Comparison of ENCODE assay signal across 12 mouse cellular contexts in the genomic region with DNA sequence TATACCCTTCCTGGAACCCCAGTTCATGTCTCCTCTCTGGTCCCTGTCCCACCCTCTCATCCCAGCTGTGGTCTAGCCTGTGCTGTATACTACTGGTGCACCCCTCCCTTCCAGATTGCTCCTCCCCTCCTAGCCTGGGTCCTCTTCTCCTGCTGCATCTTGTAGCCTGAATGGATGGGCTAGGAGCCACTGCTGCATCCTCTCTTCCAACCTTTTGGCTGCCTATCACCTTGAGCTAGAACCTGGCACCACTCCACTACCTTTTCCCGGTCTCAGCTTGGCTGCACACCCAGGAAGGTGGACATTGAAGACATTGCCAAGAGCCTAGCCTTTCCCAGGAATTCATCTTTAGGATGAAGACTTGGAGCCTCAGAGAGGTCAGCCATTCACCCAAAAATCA. TPM values are rescaled to one million over a fixed set of nuclear protein-coding genes. Genes with fewer than 3 reads are reported as not detected.
DNase-seq lines count a peak whose midpoint lies in the region; ATAC-seq and TF ChIP-seq lines count a peak whose summit lies in the region.
"Had no signal": no experiment of that assay in that cellular context is flagged by ENCODE, and none has a peak within 500 bp of the region (broad histone marks: within the 10 kb centered on the region; RNA-seq: fewer than 3 reads in every experiment).

No protein-coding gene starts in this region.

- H3K4me3 ChIP-seq in forebrain, embryonic 10.5 days = no peak overlapping the region
- H3K4me3 ChIP-seq in forebrain, embryonic 14.5 days (ENCODE audit: low read depth, low read length) = no peak overlapping the region
- H3K4me3 ChIP-seq in neural tube, embryonic 13.5 days = no peak overlapping the region
- no peak overlapping the region for H3K4me3 ChIP-seq in neural tube, embryonic 15.5 days (replicated peaks)
- H3K4me3 ChIP-seq in hindbrain, embryonic 16.5 days (ENCODE audit: low read length) = no peak overlapping the region
- no peak overlapping the region for H3K4me3 ChIP-seq in forebrain, postnatal 0 days (ENCODE audit: low read depth, low read length)
- H3K4me3 ChIP-seq: left cerebral cortex, adult 2 months had no signal

- no peak for DNase-seq in forebrain, embryonic 10.5 days (ENCODE audit: extremely low spot score, low spot score)
- DNase-seq in forebrain, embryonic 14.5 days (ENCODE audit: low spot score) = no peak
- DNase-seq in right cerebral cortex, postnatal 25 days = no peak
- no peak for DNase-seq in embryo, embryonic 11 days
- no peak for DNase-seq in forebrain, postnatal 0 days

- peak overlapping the region; percentile 83 for H3K27ac ChIP-seq in forebrain, embryonic 10.5 days
- no peak overlapping the region for H3K27ac ChIP-seq in forebrain, embryonic 14.5 days (ENCODE audit: low read depth, low read length)
- peak overlapping the region; percentile 14 for H3K27ac ChIP-seq in neural tube, embryonic 13.5 days (replicated peaks)
- H3K27ac ChIP-seq in neural tube, embryonic 15.5 days (replicated peaks) = no peak overlapping the region
- H3K27ac ChIP-seq in hindbrain, embryonic 16.5 days (ENCODE audit: low read depth, low read length) = no peak overlapping the region
- no peak overlapping the region for H3K27ac ChIP-seq in forebrain, postnatal 0 days (ENCODE audit: low read depth, low read length)

- H3K4me1 ChIP-seq in forebrain, embryonic 10.5 days = peaks cover 65% of the 10 kb centered on the region
- H3K4me1 ChIP-seq in forebrain, embryonic 14.5 days (ENCODE audit: control insufficient read depth, insufficient read depth, low read length) = peaks cover 31% of the 10 kb centered on the region
- H3K4me1 ChIP-seq in neural tube, embryonic 13.5 days (replicated peaks) = peaks cover 82% of the 10 kb centered on the region
- H3K4me1 ChIP-seq in neural tube, embryonic 15.5 days = peaks cover 66% of the 10 kb centered on the region
- H3K4me1 ChIP-seq in hindbrain, embryonic 16.5 days (ENCODE audit: control insufficient read depth, insufficient read depth, low read depth, low read length) = peaks cover 29% of the 10 kb centered on the region
- H3K4me1 ChIP-seq in forebrain, postnatal 0 days (ENCODE audit: insufficient read depth) = peaks cover 14% of the 10 kb centered on the region

- no peak overlapping the region for H3K4me2 ChIP-seq in forebrain, embryonic 14.5 days (ENCODE audit: low read length)
- H3K4me2 ChIP-seq in neural tube, embryonic 13.5 days = no peak overlapping the region
- no peak overlapping the region for H3K4me2 ChIP-seq in neural tube, embryonic 15.5 days
- no peak overlapping the region for H3K4me2 ChIP-seq in hindbrain, embryonic 16.5 days (ENCODE audit: low read length)
- no peak overlapping the region for H3K4me2 ChIP-seq in forebrain, postnatal 0 days (ENCODE audit: low read depth)
- H3K4me2 ChIP-seq: lung, embryonic 14.5 days had no signal

- TF ChIP-seq CTCF in forebrain, postnatal 0 days (IDR thresholded peaks at IDR 0.05; ENCODE audit: low read depth) = no peak

- no peak overlapping the region; the same call in 1 of the 2 replicates for H3K9ac ChIP-seq in forebrain, embryonic 14.5 days (ENCODE audit: low read length)
- H3K9ac ChIP-seq in neural tube, embryonic 13.5 days = 0 out of 2 replicates have a peak overlapping the region, but pooled peaks have one; percentile 2
- no peak overlapping the region for H3K9ac ChIP-seq in neural tube, embryonic 15.5 days (replicated peaks)
- H3K9ac ChIP-seq in hindbrain, embryonic 16.5 days (ENCODE audit: low read depth, low read length) = no peak overlapping the region
- H3K9ac ChIP-seq in forebrain, postnatal 0 days = no peak overlapping the region
- H3K9ac ChIP-seq: lung, embryonic 14.5 days had no signal

- 84% methylated on average over 1 of the region's 1 CpGs for WGBS in forebrain, embryonic 10.5 days
- 70% methylated on average over 1 of the region's 1 CpGs for WGBS in forebrain, embryonic 14.5 days
- 90% methylated on average over 1 of the region's 1 CpGs for WGBS in neural tube, embryonic 13.5 days
- WGBS in neural tube, embryonic 15.5 days = 74% methylated on average over 1 of the region's 1 CpGs
- 67% methylated on average over 1 of the region's 1 CpGs for WGBS in hindbrain, embryonic 16.5 days
- WGBS in forebrain, postnatal 0 days = 74% methylated on average over 1 of the region's 1 CpGs

- no peak for ATAC-seq in forebrain, embryonic 14.5 days
- ATAC-seq in neural tube, embryonic 13.5 days (ENCODE audit: low read depth) = no peak
- no peak for ATAC-seq in neural tube, embryonic 15.5 days (ENCODE audit: low FRiP score)
- ATAC-seq in hindbrain, embryonic 16.5 days = peak; percentile 21
- ATAC-seq in forebrain, postnatal 0 days = no peak

- no peaks in the 10 kb centered on the region for H3K36me3 ChIP-seq in forebrain, embryonic 10.5 days (replicated peaks)
- H3K36me3 ChIP-seq in forebrain, embryonic 14.5 days (ENCODE audit: control insufficient read depth, insufficient read depth, low read length) = no peaks in the 10 kb centered on the region
- no peaks in the 10 kb centered on the region for H3K36me3 ChIP-seq in neural tube, embryonic 13.5 days
- H3K36me3 ChIP-seq in neural tube, embryonic 15.5 days = no peaks in the 10 kb centered on the region
- no peaks in the 10 kb centered on the region for H3K36me3 ChIP-seq in hindbrain, embryonic 16.5 days (ENCODE audit: control insufficient read depth, insufficient read depth, low read length)
- no peaks in the 10 kb centered on the region for H3K36me3 ChIP-seq in forebrain, postnatal 0 days (ENCODE audit: insufficient read depth)
- H3K36me3 ChIP-seq: G1E had no signal

- no peaks in the 10 kb centered on the region for H3K9me3 ChIP-seq in forebrain, embryonic 10.5 days
- no peaks in the 10 kb centered on the region for H3K9me3 ChIP-seq in forebrain, embryonic 14.5 days (replicated peaks; ENCODE audit: control insufficient read depth, low read length)
- H3K9me3 ChIP-seq in neural tube, embryonic 13.5 days = no peaks in the 10 kb centered on the region
- no peaks in the 10 kb centered on the region for H3K9me3 ChIP-seq in neural tube, embryonic 15.5 days (replicated peaks)
- H3K9me3 ChIP-seq in hindbrain, embryonic 16.5 days (ENCODE audit: control insufficient read depth, low read length) = no peaks in the 10 kb centered on the region
- no peaks in the 10 kb centered on the region for H3K9me3 ChIP-seq in forebrain, postnatal 0 days (ENCODE audit: low read length)
- H3K9me3 ChIP-seq: G1E had no signal

- peaks cover 46% of the 10 kb centered on the region for H3K27me3 ChIP-seq in forebrain, embryonic 10.5 days (ENCODE audit: poor library complexity, severe bottlenecking)
- no peaks in the 10 kb centered on the region for H3K27me3 ChIP-seq in forebrain, embryonic 14.5 days (replicated peaks; ENCODE audit: control insufficient read depth, insufficient read depth, low read length)
- no peaks in the 10 kb centered on the region; the same call in 1 of the 2 replicates for H3K27me3 ChIP-seq in neural tube, embryonic 13.5 days
- H3K27me3 ChIP-seq in neural tube, embryonic 15.5 days (replicated peaks) = no peaks in the 10 kb centered on the region
- no peaks in the 10 kb centered on the region for H3K27me3 ChIP-seq in hindbrain, embryonic 16.5 days (replicated peaks; ENCODE audit: control insufficient read depth, insufficient read depth, low read length)
- no peaks in the 10 kb centered on the region for H3K27me3 ChIP-seq in forebrain, postnatal 0 days (ENCODE audit: insufficient read depth, low read length)

RNA-seq across cellular contexts. Expression of a gene that starts 26.0 kb away (rescaled TPM):
- 47.9 and 51.5 TPM in 2 replicates for polyA plus RNA-seq in forebrain, embryonic 10.5 days (2016; fragmentation: Nextera tagmentation; extraction: Ambion mirVana)
- polyA plus RNA-seq in forebrain, embryonic 14.5 days (2014; fragmentation: Nextera tagmentation; extraction: Ambion mirVana) = 32.9 and 41.2 TPM in 2 replicates
- polyA plus RNA-seq in neural tube, embryonic 13.5 days (2015; fragmentation: Nextera tagmentation; extraction: Ambion mirVana) = 75.6 and 76.1 TPM in 2 replicates
- 88.1 and 91.7 TPM in 2 replicates for polyA plus RNA-seq in neural tube, embryonic 15.5 days (2015; fragmentation: Nextera tagmentation; extraction: Ambion mirVana)
- 92.3 and 94.7 TPM in 2 replicates for polyA plus RNA-seq in hindbrain, embryonic 16.5 days (2015; fragmentation: Nextera tagmentation; extraction: Ambion mirVana)
- 45.0 and 69.2 TPM in 2 replicates for total RNA-seq in forebrain, postnatal 0 days (2014; rRNA removed)
- polyA plus RNA-seq in forebrain, postnatal 0 days (2015; fragmentation: Nextera tagmentation; extraction: Ambion mirVana) = 35.0 and 41.4 TPM in 2 replicates

RNA-seq across cellular contexts. Expression of a gene that starts 29.4 kb away (rescaled TPM):
- polyA plus RNA-seq in forebrain, embryonic 10.5 days (2016; fragmentation: Nextera tagmentation; extraction: Ambion mirVana) = 305 and 322 TPM in 2 replicates
- 71.1 and 82.8 TPM in 2 replicates for polyA plus RNA-seq in forebrain, embryonic 14.5 days (2014; fragmentation: Nextera tagmentation; extraction: Ambion mirVana)
- 33.5 and 40.5 TPM in 2 replicates for polyA plus RNA-seq in neural tube, embryonic 13.5 days (2015; fragmentation: Nextera tagmentation; extraction: Ambion mirVana)
- 20.5 and 52.5 TPM in 2 replicates for polyA plus RNA-seq in neural tube, embryonic 15.5 days (2015; fragmentation: Nextera tagmentation; extraction: Ambion mirVana)
- polyA plus RNA-seq in hindbrain, embryonic 16.5 days (2015; fragmentation: Nextera tagmentation; extraction: Ambion mirVana) = 27.3 and 35.0 TPM in 2 replicates
- total RNA-seq in forebrain, postnatal 0 days (2014; rRNA removed) = 14.8 and 19.3 TPM in 2 replicates
- polyA plus RNA-seq in forebrain, postnatal 0 days (2015; fragmentation: Nextera tagmentation; extraction: Ambion mirVana) = 14.1 and 14.9 TPM in 2 replicates

RNA-seq across cellular contexts. Expression of a gene that starts 53.2 kb away (rescaled TPM):
- polyA plus RNA-seq in forebrain, embryonic 10.5 days (2016; fragmentation: Nextera tagmentation; extraction: Ambion mirVana) = 44.7 and 52.8 TPM in 2 replicates
- 334 and 428 TPM in 2 replicates for polyA plus RNA-seq in forebrain, embryonic 14.5 days (2014; fragmentation: Nextera tagmentation; extraction: Ambion mirVana)
- 548 and 565 TPM in 2 replicates for polyA plus RNA-seq in neural tube, embryonic 13.5 days (2015; fragmentation: Nextera tagmentation; extraction: Ambion mirVana)
- polyA plus RNA-seq in neural tube, embryonic 15.5 days (2015; fragmentation: Nextera tagmentation; extraction: Ambion mirVana) = 504 and 640 TPM in 2 replicates
- polyA plus RNA-seq in hindbrain, embryonic 16.5 days (2015; fragmentation: Nextera tagmentation; extraction: Ambion mirVana) = 553 and 621 TPM in 2 replicates
- total RNA-seq in forebrain, postnatal 0 days (2014; rRNA removed) = 917 and 954 TPM in 2 replicates
- 702 and 718 TPM in 2 replicates for polyA plus RNA-seq in forebrain, postnatal 0 days (2015; fragmentation: Nextera tagmentation; extraction: Ambion mirVana)
- polyA plus RNA-seq: G1E; inflammation-experienced regulatory T-cells, adult 6 months had no signal

Comparison
In these comparisons a context has a peak if more than half of its experiments do, and no peak if none do; other contexts are left out.
1. H3K27ac ChIP-seq: peak in forebrain, embryonic 10.5 days (single experiment) and neural tube, embryonic 13.5 days (single experiment); none in forebrain, embryonic 14.5 days (single experiment), neural tube, embryonic 15.5 days (single experiment), hindbrain, embryonic 16.5 days (single experiment) and forebrain, postnatal 0 days (single experiment).